Mouse (Mus musculus) limb, embryonic 10.5 days (tissue): Measurements from ENCODE around the gene Ksr1. TPM values are rescaled to one million over a fixed set of nuclear protein-coding genes. Genes with fewer than 3 reads are reported as not detected.
A peak's percentile ranks its signal among the peaks of the same experiment; 100 is the strongest.

ENCODE experiments used
- DNase-seq: peaks from one replicate; pipeline ENCODE4 v3.0.0-alpha.2; 2017; ENCODE audit warnings: low spot score
- H3K27ac ChIP-seq: fragments of 300-500 bp; sonication (generic); 2 replicates; pipeline ENCODE4 v1.5.1; 2016; ENCODE audit warnings: mild to moderate bottlenecking
- H3K27me3 ChIP-seq: fragments of 300-500 bp; sonication (generic); 2 replicates; pipeline ENCODE4 v1.6.1; 2016; ENCODE audit warnings: low read depth, mild to moderate bottlenecking; ENCODE audit not compliant: poor library complexity, severe bottlenecking
- H3K36me3 ChIP-seq: fragments of 300-500 bp; sonication (generic); 2 replicates; pipeline ENCODE4 v1.6.1; 2016; ENCODE audit warnings: mild to moderate bottlenecking, moderate library complexity
- H3K4me1 ChIP-seq: fragments of 300-500 bp; sonication (generic); 2 replicates; pipeline ENCODE4 v1.6.1; 2016
- H3K4me3 ChIP-seq: fragments of 300-500 bp; sonication (generic); 2 replicates; pipeline ENCODE4 v1.5.1; 2016; ENCODE audit warnings: mild to moderate bottlenecking, moderate library complexity
- H3K9me3 ChIP-seq: fragments of 300-500 bp; sonication (generic); replicated peaks from 2 replicates; pipeline ENCODE4 v1.6.1; 2016; ENCODE audit warnings: mild to moderate bottlenecking
- WGBS: fragments of 180-500 bp; shearing (Covaris S2); methylation state at CpG from one replicate; pipeline ENCODE4 v1.1.7; 2016; 5-methylcytosine and 5-hydroxymethylcytosine counted together
- polyA plus RNA-seq: library from polyadenylated mRNA; unstranded; fragments of >200 nt; fragmentation: Nextera tagmentation; extraction: Ambion mirVana; gene quantifications from 2 replicates; pipeline ENCODE4 v1.2.1, GENCODE M21; 2016

Ksr1 gene
- polyA plus RNA-seq, 1 experiment from 2014 or later: 1.3 TPM

DNA sequence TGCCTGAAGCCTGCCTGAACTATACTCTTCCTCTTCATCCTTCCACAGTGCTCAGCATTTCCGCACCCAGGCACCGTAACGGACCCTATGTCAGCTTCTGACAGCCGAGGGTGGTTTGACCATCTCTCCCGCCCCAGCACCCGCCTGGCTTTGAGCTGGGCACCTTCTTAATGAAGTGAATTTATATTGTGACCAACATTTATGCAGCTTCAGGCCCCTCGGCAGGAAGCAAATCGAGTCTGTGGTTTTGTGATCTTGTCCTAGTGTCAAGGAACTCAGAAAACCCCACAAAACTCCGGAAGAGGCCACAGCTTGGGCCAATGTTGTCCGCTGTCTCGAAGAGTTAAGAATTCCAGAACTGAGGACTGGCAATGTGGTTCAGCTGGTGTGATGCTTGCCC lies 112.6 kb downstream of the Ksr1 start:
- no peak overlapping the region for H3K27ac ChIP-seq
- peaks cover 13% of the 10 kb centered on the region for H3K4me1 ChIP-seq
- H3K4me3 ChIP-seq: no peak overlapping the region
- H3K9me3 ChIP-seq: no peaks in the 10 kb centered on the region
- no peaks in the 10 kb centered on the region for H3K27me3 ChIP-seq
- H3K36me3 ChIP-seq: no peaks in the 10 kb centered on the region
- DNase-seq: no peak
- WGBS: 91% methylated on average over 11 of the region's 11 CpGs

DNA sequence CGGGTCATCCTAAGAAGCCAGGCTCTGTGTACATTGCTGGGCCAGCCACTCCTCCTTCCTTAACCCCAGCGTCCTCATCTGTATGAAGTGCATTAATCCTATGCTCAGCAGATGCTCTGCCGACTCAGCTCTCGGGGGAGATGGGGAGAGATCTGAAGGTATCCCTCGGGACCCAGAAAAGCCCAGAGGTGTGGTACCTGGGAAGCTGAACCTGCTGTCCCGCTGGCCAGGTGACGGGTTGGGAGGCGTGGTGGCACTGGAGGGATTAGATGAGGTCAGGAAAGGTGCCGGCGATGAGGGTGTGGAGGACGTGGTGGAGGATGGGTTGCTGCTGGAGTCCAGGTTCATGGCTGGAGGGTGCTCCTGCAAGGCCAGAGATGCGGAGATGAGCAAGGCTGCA lies 113.2 kb downstream of the Ksr1 start:
- WGBS: 85% methylated on average over 12 of the region's 12 CpGs
- no peaks in the 10 kb centered on the region for H3K36me3 ChIP-seq
- DNase-seq: no peak
- no peaks in the 10 kb centered on the region for H3K27me3 ChIP-seq
- H3K9me3 ChIP-seq: no peaks in the 10 kb centered on the region
- H3K4me1 ChIP-seq: peaks cover 13% of the 10 kb centered on the region
- no peak overlapping the region for H3K4me3 ChIP-seq
- no peak overlapping the region for H3K27ac ChIP-seq

DNA sequence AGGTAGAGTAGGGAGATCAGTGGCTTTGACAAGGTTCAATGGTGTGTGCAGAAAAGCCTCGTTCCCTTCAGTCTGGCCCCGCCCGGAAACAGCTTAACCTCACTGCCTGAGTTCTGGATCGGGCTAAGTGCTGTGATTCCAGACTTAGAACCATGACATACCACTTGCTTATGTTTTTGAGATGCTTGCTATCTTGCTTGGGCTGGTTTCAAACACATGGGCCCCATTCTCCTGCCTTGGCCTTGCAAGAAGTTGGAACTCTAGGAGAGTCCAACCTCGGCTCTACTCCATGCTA lies 114.8 kb downstream of the Ksr1 start:
- no peaks in the 10 kb centered on the region for H3K9me3 ChIP-seq
- WGBS: 76% methylated on average over 5 of the region's 5 CpGs
- no peak for DNase-seq
- no peaks in the 10 kb centered on the region for H3K27me3 ChIP-seq
- H3K27ac ChIP-seq: no peak overlapping the region
- peaks cover 13% of the 10 kb centered on the region for H3K4me1 ChIP-seq
- H3K4me3 ChIP-seq: no peak overlapping the region
- H3K36me3 ChIP-seq: 0 out of 2 replicates have a peak, but pooled peaks cover 4% of the 10 kb centered on the region

DNA sequence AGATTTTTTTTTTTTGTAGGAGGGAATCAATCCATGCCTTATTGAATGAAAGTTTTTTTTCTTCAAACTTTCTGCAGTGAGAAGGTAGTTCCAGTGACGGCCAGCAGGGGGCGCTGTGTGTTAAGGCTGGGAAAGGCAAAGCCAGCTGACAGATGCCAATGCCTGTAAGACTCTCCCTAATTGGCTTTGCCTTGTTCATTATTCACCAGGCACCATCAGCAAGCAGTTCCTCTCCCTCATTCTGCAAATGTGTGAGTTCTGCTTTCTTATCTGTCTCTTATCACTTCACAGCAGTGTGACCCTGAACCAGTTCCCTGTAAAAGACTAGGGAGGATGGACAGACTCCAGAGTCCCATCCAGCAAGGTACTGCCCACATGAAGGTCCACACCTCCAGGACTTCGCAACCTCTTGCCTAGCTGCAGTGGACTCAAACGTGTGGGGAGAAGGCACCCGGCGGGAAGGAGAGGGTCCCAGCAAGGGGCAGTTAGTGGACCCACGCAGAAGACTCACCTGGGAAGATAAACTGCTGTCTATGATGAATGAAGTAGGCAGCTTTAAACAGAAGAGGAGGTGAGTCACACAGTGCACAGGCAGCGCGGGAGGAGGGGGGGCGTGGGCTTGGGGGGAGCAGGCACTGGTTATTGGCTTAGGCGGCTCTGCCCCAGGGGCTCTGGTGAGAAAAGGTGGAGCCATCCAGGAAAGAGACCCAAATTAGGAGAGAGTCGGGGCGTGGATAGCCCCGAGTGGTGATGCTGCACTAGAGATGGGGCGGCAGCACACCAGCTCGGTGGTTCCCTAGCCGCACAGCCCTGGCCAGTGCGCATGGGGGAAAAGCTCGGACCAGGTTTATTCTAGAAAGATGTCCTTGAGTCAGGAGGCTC lies 115.4 kb downstream of the Ksr1 start:
- 0 out of 2 replicates have a peak, but pooled peaks cover 4% of the 10 kb centered on the region for H3K36me3 ChIP-seq
- H3K9me3 ChIP-seq: no peaks in the 10 kb centered on the region
- no peak overlapping the region for H3K4me3 ChIP-seq
- peaks cover 13% of the 10 kb centered on the region for H3K4me1 ChIP-seq
- DNase-seq: peak; percentile 92
- H3K27ac ChIP-seq: no peak overlapping the region
- 48% methylated on average over 19 of the region's 19 CpGs for WGBS
- H3K27me3 ChIP-seq: no peaks in the 10 kb centered on the region

DNA sequence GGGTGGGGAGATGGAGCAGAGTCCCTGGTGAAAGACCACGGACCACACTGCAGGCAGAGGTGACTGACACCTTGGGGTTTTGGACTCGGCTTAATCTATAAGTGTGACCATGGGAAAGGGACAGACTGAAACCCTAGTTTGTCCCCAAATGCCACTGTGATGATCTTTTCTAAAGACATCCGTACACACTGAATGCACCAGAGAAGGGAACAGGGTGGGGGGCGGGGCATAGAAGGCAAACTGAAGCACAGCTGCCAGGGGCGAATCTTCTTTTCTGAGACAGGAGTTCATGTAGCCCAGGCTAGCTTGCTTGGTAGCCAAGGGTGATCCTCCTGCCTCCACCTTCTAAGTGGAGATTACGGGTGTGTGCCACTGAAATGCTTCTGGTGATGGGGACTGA lies 122.5 kb downstream of the Ksr1 start:
- peak overlapping the region; percentile 30 for H3K4me3 ChIP-seq
- H3K36me3 ChIP-seq: peaks cover 21% of the 10 kb centered on the region
- WGBS: 73% methylated on average over 6 of the region's 6 CpGs
- no peak for DNase-seq
- H3K4me1 ChIP-seq: peaks cover 31% of the 10 kb centered on the region
- H3K27me3 ChIP-seq: no peaks in the 10 kb centered on the region
- H3K9me3 ChIP-seq: no peaks in the 10 kb centered on the region
- H3K27ac ChIP-seq: peak overlapping the region; percentile 78

DNA sequence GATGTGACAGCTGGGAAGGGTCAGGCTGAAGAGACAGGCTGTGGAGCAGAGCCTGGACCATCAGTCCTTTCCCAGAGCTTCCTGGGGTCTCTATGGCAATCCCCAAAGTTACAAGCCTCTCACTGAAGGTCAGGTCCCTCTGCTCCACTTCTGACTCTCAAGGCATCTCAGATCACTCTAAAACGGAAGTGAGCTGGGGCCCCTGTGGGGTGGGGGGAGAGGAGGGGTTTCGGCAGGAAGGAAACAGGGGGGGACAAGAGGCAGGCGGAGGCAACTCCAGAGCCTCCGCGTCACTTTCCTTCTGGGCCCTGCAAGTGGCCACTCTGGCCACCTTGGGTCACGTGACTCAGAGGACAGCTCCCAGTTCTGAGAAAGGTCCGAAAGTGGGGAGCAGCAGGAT lies 122.9 kb downstream of the Ksr1 start:
- WGBS: 22% methylated on average over 7 of the region's 7 CpGs
- peak; percentile 66 for DNase-seq
- H3K27ac ChIP-seq: peak overlapping the region; percentile 78

DNA sequence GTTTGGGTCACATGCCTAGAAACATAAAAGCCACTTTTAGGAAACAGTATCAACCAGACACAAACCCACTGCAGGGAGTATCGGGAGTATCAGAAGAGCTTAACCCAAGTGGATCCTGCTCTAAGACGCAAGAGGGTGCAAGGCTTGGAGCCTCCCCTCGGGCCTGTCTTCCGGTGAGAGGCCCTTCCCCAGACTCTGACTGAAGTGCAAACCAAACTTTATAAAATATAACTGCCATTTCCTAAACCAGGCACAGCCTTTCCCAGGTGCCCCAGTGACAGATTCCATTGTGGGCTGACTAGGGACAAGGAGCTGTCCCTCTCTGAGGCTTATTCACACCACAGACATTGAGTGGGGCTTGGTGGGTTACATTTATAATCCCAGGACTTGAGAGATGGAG lies 123.4 kb downstream of the Ksr1 start:
- Histone ChIP-seq H3K36me3 (peaks cover 21% of the 10 kb centered on the region), H3K4me1 (peaks cover 31% of the 10 kb centered on the region), H3K9me3 (no peaks in the 10 kb centered on the region), H3K4me3 (peak overlapping the region; percentile 30), H3K27ac (peak overlapping the region; percentile 78), H3K27me3 (no peaks in the 10 kb centered on the region)
- WGBS: 81% methylated on average over 4 of the region's 4 CpGs
- DNase-seq: no peak

More for the DNA sequence above, 122.9 kb downstream of the Ksr1 start:
- Histone ChIP-seq H3K9me3 (no peaks in the 10 kb centered on the region), H3K4me3 (peak overlapping the region; percentile 30), H3K36me3 (peaks cover 21% of the 10 kb centered on the region), H3K27me3 (no peaks in the 10 kb centered on the region), H3K4me1 (peaks cover 31% of the 10 kb centered on the region)

DNA sequence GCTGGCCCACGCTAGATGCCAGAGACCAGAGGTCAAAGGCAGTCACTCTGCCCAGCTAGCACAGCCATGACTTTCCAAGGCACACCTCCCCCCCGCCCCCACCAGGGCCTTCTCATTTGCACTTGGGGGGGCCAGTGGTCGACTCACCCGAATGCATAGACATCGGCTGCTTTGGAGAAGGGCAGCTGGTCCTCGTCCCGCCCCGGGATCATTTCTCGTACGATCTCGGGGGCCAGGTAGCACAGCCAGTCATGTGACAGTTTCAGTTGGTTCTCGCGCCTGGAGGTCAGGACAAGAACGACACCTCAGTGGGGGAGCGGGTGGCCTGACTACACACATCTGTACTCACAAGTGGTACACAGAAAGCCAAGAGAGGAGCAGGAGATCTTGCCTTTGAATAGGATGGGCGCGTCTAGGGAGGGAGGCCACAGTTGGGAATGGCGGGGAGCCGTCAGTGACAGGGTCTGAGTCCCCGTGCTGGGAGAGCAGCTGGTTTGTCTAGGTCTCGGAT lies 125.6 kb downstream of the Ksr1 start:
- Histone ChIP-seq H3K27ac (no peak overlapping the region), H3K9me3 (no peaks in the 10 kb centered on the region), H3K36me3 (peaks cover 20% of the 10 kb centered on the region), H3K4me1 (peaks cover 46% of the 10 kb centered on the region), H3K27me3 (no peaks in the 10 kb centered on the region), H3K4me3 (no peak overlapping the region)
- 84% methylated on average over 21 of the region's 21 CpGs for WGBS
- DNase-seq: no peak

DNA sequence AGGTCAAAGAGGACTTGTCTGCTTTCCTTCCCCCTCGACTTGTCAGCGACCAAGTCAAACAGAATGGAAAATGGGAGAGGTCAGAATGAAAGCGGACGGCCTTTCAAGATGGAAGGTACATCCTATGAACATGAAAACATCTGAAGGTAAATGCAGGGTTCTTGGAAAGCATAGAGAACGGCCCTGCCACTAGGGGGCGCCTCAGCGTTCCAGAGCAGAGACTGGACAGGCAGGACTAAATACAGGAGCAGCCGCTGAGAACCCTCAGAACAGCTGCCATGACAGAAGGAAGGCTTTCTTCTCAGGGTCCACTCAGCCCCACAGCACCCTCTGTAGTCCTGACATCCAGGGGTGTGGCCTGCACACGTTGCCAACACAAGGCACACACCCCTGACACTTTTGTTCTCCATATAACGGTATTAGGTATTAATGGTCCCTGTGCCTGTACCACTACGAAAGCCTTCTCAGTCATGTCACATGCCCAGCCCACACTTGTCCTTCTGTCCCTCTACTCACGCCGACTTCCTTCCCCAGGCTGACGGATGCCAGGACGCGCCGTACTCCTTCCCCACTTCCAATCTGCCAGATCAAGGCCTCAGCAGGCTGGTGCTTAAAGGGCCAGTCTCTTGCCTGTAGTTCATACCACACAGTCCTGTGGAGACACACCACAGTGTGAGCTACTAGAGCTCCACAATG lies 126.2 kb downstream of the Ksr1 start:
- Histone ChIP-seq H3K4me3 (no peak overlapping the region), H3K36me3 (peaks cover 20% of the 10 kb centered on the region), H3K4me1 (peaks cover 50% of the 10 kb centered on the region), H3K9me3 (no peaks in the 10 kb centered on the region), H3K27ac (no peak overlapping the region), H3K27me3 (no peaks in the 10 kb centered on the region)
- DNase-seq: no peak
- 86% methylated on average over 17 of the region's 17 CpGs for WGBS

DNA sequence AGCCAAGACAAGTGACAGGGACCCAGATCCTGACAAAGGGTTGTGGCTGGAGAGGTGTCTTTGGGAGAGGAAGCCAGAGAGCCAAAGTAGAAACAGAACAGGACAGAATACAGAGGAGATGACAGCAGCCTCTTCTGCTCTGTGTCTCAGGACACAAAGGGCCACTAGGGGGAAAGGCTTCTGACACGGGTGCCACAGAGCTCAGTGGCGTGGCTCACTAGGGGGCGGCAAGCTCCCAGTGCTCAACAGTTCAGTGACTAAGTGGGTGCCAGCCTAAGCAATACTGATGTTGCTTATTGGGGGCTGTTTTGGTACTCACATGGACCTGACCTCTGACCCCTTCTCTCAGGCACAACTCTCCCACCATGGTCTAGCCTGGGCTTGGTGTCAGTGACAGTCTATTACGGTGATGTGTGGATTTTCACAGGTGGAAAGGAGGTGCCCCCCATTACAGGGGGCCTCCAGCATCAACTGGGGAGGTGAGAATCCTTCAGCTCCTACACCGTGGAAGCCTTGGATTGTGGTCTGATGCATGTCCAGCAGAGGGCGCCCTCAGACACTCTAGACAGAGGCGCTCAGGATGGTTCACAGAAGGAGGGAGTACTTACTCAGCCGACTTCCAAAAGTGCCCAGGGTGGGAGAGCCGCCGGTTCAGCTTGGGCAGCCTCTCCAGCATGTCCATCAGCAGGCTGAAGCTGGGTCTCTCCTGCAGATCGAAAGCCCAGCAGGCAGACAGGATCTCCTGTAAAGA lies 127.1 kb downstream of the Ksr1 start:
- H3K9me3 ChIP-seq: no peaks in the 10 kb centered on the region
- DNase-seq: peak; percentile 81
- 53% methylated on average over 11 of the region's 11 CpGs for WGBS
- H3K4me3 ChIP-seq: no peak overlapping the region
- peaks cover 20% of the 10 kb centered on the region for H3K36me3 ChIP-seq
- H3K4me1 ChIP-seq: peaks cover 59% of the 10 kb centered on the region
- no peak overlapping the region for H3K27ac ChIP-seq
- H3K27me3 ChIP-seq: no peaks in the 10 kb centered on the region

DNA sequence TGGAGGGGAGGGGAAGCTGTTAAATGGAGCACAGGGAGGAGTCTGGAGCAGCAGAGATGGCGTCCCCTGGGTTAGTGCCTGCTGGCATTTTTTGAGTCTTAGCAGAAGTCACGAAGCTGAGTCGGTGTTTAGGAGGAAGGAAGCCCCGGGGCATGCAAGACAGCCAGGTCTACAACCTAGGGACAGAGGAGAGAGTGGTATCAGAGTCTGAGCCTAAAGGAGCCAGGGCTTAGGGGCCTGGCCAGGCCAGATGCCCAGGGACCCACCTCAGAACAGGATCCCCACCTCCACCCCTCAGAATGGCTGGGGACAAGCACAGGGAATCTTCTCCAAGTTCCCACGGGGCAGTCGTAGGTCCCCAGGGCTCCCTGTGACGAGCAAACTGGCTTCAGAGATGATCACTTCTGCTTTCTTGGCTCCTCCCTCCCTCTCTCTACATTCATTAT lies 129.0 kb downstream of the Ksr1 start:
- Histone ChIP-seq H3K4me3 (no peak overlapping the region), H3K27ac (no peak overlapping the region), H3K36me3 (peaks cover 20% of the 10 kb centered on the region), H3K9me3 (no peaks in the 10 kb centered on the region), H3K4me1 (peaks cover 45% of the 10 kb centered on the region), H3K27me3 (no peaks in the 10 kb centered on the region)
- WGBS: 79% methylated on average over 7 of the region's 7 CpGs
- DNase-seq: no peak

DNA sequence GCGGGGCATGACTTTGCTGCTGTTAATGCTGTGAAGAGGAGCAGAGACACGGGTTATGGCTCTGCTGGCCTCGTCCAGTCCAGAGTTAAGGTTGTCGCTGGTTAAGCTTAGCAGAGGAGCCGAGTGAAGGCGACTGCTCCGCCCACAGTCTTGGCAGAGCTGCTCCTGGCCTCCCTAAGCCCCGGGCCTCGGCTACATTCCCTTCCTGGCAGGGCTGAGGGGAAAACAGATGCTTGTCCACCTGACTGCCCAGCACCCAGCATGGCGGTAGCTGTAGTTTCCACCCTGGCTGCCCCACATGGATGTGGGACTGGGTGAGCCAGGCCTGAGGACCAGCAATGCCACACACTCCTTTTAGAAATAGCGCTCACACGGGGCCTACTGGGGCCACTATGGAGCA lies 130.0 kb downstream of the Ksr1 start:
- no peak overlapping the region for H3K27ac ChIP-seq
- no peaks in the 10 kb centered on the region for H3K27me3 ChIP-seq
- H3K9me3 ChIP-seq: no peaks in the 10 kb centered on the region
- 58% methylated on average over 12 of the region's 12 CpGs for WGBS
- H3K4me1 ChIP-seq: peaks cover 42% of the 10 kb centered on the region
- DNase-seq: no peak
- H3K4me3 ChIP-seq: no peak overlapping the region
- H3K36me3 ChIP-seq: peaks cover 20% of the 10 kb centered on the region
